Mouse (Mus musculus): ENCODE results near the gene Alkbh5. TPM values are rescaled to one million over a fixed set of nuclear protein-coding genes. Genes with fewer than 3 reads are reported as not detected.

Gene Alkbh5
- polyA plus RNA-seq, 2 experiments = 7.7 to 14.2 TPM

- ATAC-seq (ENCODE audit: insufficient read depth) (no peak), DNase-seq (ENCODE audit: low read depth in 3 of 3, low spot score in 3 of 3) (no peak)
- H3K4me3 ChIP-seq (ENCODE audit: insufficient read depth in 1 of 2, low read depth in 2 of 2, low read length in 2 of 2) = no peak overlapping the region
- H3K27ac ChIP-seq = no peak overlapping the region
- H3K27me3 ChIP-seq (ENCODE audit: control insufficient read depth, insufficient read depth, low read length) = no peaks in the 10 kb centered on the region
- H3K9me3 ChIP-seq (ENCODE audit: control insufficient read depth, low read length) = no peaks in the 10 kb centered on the region
- H3K4me1 ChIP-seq (replicated peaks; ENCODE audit: control insufficient read depth in 2 of 2, insufficient read depth in 2 of 2, low read length in 1 of 2) = no peaks in the 10 kb centered on the region
- H3K4me2 ChIP-seq (ENCODE audit: low read depth) = no peak overlapping the region
- H3K36me3 ChIP-seq (replicated peaks; ENCODE audit: control insufficient read depth, insufficient read depth, low read depth) = no peaks in the 10 kb centered on the region
- 58% methylated on average over 5 of the region's 5 CpGs for WGBS (ENCODE audit: insufficient replicate concordance)
- no peak overlapping the region for H3K9ac ChIP-seq (replicated peaks)
- TF ChIP-seq EP300 (IDR thresholded peaks at IDR 0.05; ENCODE audit: low read depth) (no peak), CTCF (IDR thresholded peaks at IDR 0.05; ENCODE audit: low read depth) (no peak)
These were observed 14.2 kb upstream of the Alkbh5 start for GRCm38 (mm10) chr11:60522027-60522426.

- 71% methylated on average over 6 of the region's 6 CpGs for WGBS (ENCODE audit: insufficient replicate concordance)
- DNase-seq (ENCODE audit: low read depth in 3 of 3, low spot score in 3 of 3) (no peak), ATAC-seq (ENCODE audit: insufficient read depth) (no peak)
- Histone ChIP-seq H3K27ac (no peak overlapping the region), H3K9me3 (ENCODE audit: control insufficient read depth, low read length) (no peaks in the 10 kb centered on the region), H3K9ac (replicated peaks) (no peak overlapping the region), H3K27me3 (ENCODE audit: control insufficient read depth, insufficient read depth, low read length) (no peaks in the 10 kb centered on the region), H3K4me3 (ENCODE audit: insufficient read depth in 1 of 2, low read depth in 2 of 2, low read length in 2 of 2) (no peak overlapping the region), H3K36me3 (replicated peaks; ENCODE audit: control insufficient read depth, insufficient read depth, low read depth) (no peaks in the 10 kb centered on the region), H3K4me2 (ENCODE audit: low read depth) (no peak overlapping the region), H3K4me1 (replicated peaks; ENCODE audit: control insufficient read depth in 2 of 2, insufficient read depth in 2 of 2, low read length in 1 of 2) (no peaks in the 10 kb centered on the region)
- TF ChIP-seq CTCF (IDR thresholded peaks at IDR 0.05; ENCODE audit: low read depth) = no peak
- TF ChIP-seq EP300 (IDR thresholded peaks at IDR 0.05; ENCODE audit: low read depth) = no peak
These were observed 13.4 kb upstream of the Alkbh5 start for GRCm38 (mm10) chr11:60522661-60523365.

- Histone ChIP-seq H3K4me2 (ENCODE audit: low read depth) (no peak overlapping the region), H3K27me3 (ENCODE audit: control insufficient read depth, insufficient read depth, low read length) (no peaks in the 10 kb centered on the region), H3K4me1 (replicated peaks; ENCODE audit: control insufficient read depth in 2 of 2, insufficient read depth in 2 of 2, low read length in 1 of 2) (no peaks in the 10 kb centered on the region), H3K27ac (no peak overlapping the region), H3K4me3 (ENCODE audit: insufficient read depth in 1 of 2, low read depth in 2 of 2, low read length in 2 of 2) (no peak overlapping the region), H3K36me3 (replicated peaks; ENCODE audit: control insufficient read depth, insufficient read depth, low read depth) (no peaks in the 10 kb centered on the region), H3K9ac (replicated peaks) (no peak overlapping the region), H3K9me3 (ENCODE audit: control insufficient read depth, low read length) (no peaks in the 10 kb centered on the region)
- TF ChIP-seq CTCF (IDR thresholded peaks at IDR 0.05; ENCODE audit: low read depth) (no peak), EP300 (IDR thresholded peaks at IDR 0.05; ENCODE audit: low read depth) (no peak)
- DNase-seq (ENCODE audit: low read depth in 3 of 3, low spot score in 3 of 3) = no peak
- 67% methylated on average over 4 of the region's 4 CpGs for WGBS (ENCODE audit: insufficient replicate concordance)
- no peak for ATAC-seq (ENCODE audit: insufficient read depth)
These were observed 9.7 kb upstream of the Alkbh5 start for GRCm38 (mm10) chr11:60526461-60526860.

- H3K9me3 ChIP-seq (ENCODE audit: control insufficient read depth, low read length) = no peaks in the 10 kb centered on the region
- H3K4me3 ChIP-seq (ENCODE audit: insufficient read depth in 1 of 2, low read depth in 2 of 2, low read length in 2 of 2) = no peak overlapping the region
- H3K36me3 ChIP-seq (replicated peaks; ENCODE audit: control insufficient read depth, insufficient read depth, low read depth) = no peaks in the 10 kb centered on the region; the same call in 1 of the 2 replicates
- ATAC-seq (ENCODE audit: insufficient read depth) (no peak), DNase-seq (ENCODE audit: low read depth in 3 of 3, low spot score in 3 of 3) (no peak)
- H3K9ac ChIP-seq (replicated peaks) = no peak overlapping the region
- no peak overlapping the region for H3K27ac ChIP-seq
- H3K4me1 ChIP-seq (replicated peaks; ENCODE audit: control insufficient read depth in 2 of 2, insufficient read depth in 2 of 2, low read length in 1 of 2) = peaks cover 14% of the 10 kb centered on the region in 2 experiments
- 84% methylated on average over 2 of the region's 2 CpGs for WGBS (ENCODE audit: insufficient replicate concordance)
- no peaks in the 10 kb centered on the region for H3K27me3 ChIP-seq (ENCODE audit: control insufficient read depth, insufficient read depth, low read length)
- TF ChIP-seq CTCF (IDR thresholded peaks at IDR 0.05; ENCODE audit: low read depth) (no peak), EP300 (IDR thresholded peaks at IDR 0.05; ENCODE audit: low read depth) (no peak)
- no peak overlapping the region for H3K4me2 ChIP-seq (ENCODE audit: low read depth)
These were observed 505 bp upstream of the Alkbh5 start for GRCm38 (mm10) chr11:60535676-60536075.

- TF ChIP-seq CTCF (IDR thresholded peaks at IDR 0.05; ENCODE audit: low read depth) (peak; percentile 42), EP300 (IDR thresholded peaks at IDR 0.05; ENCODE audit: low read depth) (no peak)
- Histone ChIP-seq H3K36me3 (replicated peaks; ENCODE audit: control insufficient read depth, insufficient read depth, low read depth) (peaks cover 4% of the 10 kb centered on the region), H3K4me3 (ENCODE audit: insufficient read depth in 1 of 2, low read depth in 2 of 2, low read length in 2 of 2) (peak overlapping the region; percentile 82 to 87), H3K27ac (peak overlapping the region; percentile 97), H3K9ac (replicated peaks) (peak overlapping the region; percentile 86), H3K4me1 (replicated peaks; ENCODE audit: control insufficient read depth in 2 of 2, insufficient read depth in 2 of 2, low read length in 1 of 2) (peaks cover 16 to 19% of the 10 kb centered on the region in 2 experiments), H3K27me3 (ENCODE audit: control insufficient read depth, insufficient read depth, low read length) (no peaks in the 10 kb centered on the region), H3K9me3 (ENCODE audit: control insufficient read depth, low read length) (no peaks in the 10 kb centered on the region), H3K4me2 (ENCODE audit: low read depth) (peak overlapping the region; percentile 96)
- WGBS (ENCODE audit: insufficient replicate concordance) = under 1% methylated on average over 37 of the region's 37 CpGs
- ATAC-seq (ENCODE audit: insufficient read depth) (peak; percentile 74), DNase-seq (ENCODE audit: low read depth in 3 of 3, low spot score in 3 of 3) (peak in 2 of 3 experiments; percentile 13 to 64)
These were observed 782 bp downstream of the Alkbh5 start for GRCm38 (mm10) chr11:60536859-60537467.
